Mouse (Mus musculus) Patski (cell line): ENCODE data around the gene Rbpms2. TPM values are rescaled to one million over a fixed set of nuclear protein-coding genes. Genes with fewer than 3 reads are reported as not detected.

Experiments used
- ATAC-seq: fragments of 100-300 bp; one replicate; pipeline ENCODE4 v1.8.0; 2021
- CTCF ChIA-PET: fragments of 350-600 bp; sonication (Branson Sonifier 250); formaldehyde crosslinking; loops from one replicate; lab custom pipeline; 2022; ENCODE audit warnings: inconsistent platforms; lab: Charles Lee
- POLR2A ChIA-PET: fragments of 350-600 bp; sonication (Branson Sonifier 250); formaldehyde crosslinking; loops from one replicate; lab custom pipeline; 2022; ENCODE audit warnings: antibody characterized with exemption, inconsistent platforms; lab: Charles Lee
- DNase-seq: peaks from one replicate; pipeline ENCODE4 v3.0.0-alpha.2; 2011; ENCODE audit warnings: low read depth, low spot score
- H3K27me3 ChIP-seq: fragments of 371-371 bp; one replicate; pipeline ENCODE4 v1.5.1; 2021
- CTCF ChIP-seq: fragments of 100-300 bp; IDR thresholded peaks from one replicate; pipeline ENCODE4 v1.5.1; 2021
- in situ Hi-C: fragments of 300-500 bp; cut with MboI; formaldehyde crosslinking; loops from 3 replicates; pipeline ENCODE4 v1.11.1; 2018; ENCODE audit warnings: low pct_unique_long_range_greater_than_20kb, mixed read lengths
- polyA plus RNA-seq: library from polyadenylated mRNA; unstranded; gene quantifications from one replicate; pipeline ENCODE4 v1.2.3, GENCODE M21; 2021

The Rbpms2 gene
- 53.9 TPM for polyA plus RNA-seq

DNA sequence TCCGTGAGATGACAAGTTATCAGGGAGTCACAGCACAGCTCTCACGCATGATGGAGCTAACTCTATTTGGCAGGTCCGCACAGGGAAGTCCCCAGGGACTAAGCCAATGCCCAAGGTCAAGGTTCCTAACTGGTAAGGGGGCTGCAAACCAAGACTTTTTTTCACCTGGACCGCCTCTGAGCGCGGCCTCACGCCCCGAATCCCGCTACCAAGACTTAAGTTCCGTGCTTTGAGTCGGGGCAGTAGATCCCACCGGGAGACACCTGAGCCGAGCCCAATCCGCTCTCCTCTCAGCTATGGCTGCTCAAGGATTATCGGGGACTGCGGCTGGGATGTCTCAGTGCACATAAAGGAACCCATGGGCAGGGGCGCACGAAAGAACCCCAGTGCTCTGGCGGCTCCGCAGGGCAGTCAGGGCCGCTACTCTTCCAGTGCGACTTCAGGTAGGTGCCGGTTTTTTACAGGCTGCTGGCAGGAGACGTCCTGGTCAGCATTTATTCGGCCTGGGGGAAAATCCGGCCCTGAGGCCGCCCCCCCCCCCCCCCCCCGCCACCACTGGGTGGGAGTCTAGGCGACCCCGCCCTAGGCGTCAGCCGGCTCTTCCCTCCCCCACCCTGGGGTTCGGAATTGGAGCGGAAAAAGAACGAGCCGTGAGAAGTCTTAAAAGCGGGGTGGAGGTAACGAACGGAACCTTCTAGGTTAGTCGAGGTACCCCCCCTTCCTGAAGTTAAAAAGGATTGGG, at the start of gene Rbpms2:
Rbpms2 (plus strand) TSS at position 624 of the 742 bp plus-strand sequence.
- ATAC-seq (no peak), DNase-seq (no peak)
- in situ Hi-C loops: no loop called here
- no peak for TF ChIP-seq CTCF
- ChIA-PET POLR2A (interaction anchor here (1.2 kb wide), 1 partner anchor 30 kb away, joined by 3 read pairs; no protein-coding TSS in a partner anchor), CTCF (interaction anchor here (2.5 kb wide), 1 partner anchor 23 kb away, joined by 8 read pairs; no protein-coding TSS in a partner anchor)
- H3K27me3 ChIP-seq: no peaks in the 10 kb centered on the region

DNA sequence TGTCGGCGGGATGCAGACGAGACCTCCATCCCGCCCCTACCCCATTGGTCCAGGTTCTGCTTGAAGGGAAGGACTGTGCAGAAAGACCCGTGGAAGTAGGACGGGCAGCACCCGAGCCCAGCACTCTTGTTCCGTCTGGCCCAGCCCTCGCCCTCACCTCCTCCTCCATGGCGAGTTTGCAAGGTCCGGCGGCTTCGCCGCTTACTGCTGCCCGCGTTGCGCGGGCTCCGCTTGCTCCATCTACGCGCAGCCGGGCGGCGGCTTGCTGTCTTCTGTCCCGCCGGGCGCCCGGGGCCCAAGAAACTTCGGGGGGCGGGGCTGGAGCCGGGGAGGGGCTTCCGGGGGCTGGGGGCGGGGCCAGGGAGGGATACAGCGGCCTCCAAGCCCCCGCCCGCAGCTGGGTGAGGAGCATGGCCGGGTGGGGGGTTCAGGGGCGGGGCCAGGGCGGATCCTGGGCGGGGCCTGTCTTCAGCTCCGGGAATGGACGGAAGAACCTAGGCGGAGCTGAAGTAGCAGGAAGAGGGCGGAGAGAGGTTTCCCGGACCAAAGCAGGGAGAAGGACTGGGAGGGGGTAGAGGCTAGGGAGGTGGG, 49.6 kb upstream of the Rbpms2 start, which contains the start of gene Plekho2:
Plekho2 (minus strand) TSS at position 260 of the 591 bp plus-strand sequence.
- DNase-seq (peak; percentile 75), ATAC-seq (peak; percentile 74)
- ChIA-PET POLR2A (interaction anchor here (0.7 kb wide), 1 partner anchor 31 kb away, joined by 3 read pairs; no protein-coding TSS in a partner anchor), CTCF (interaction anchor here (1.0 to 2.4 kb wide), 6 partner anchors 12 to 60 kb away, joined by 3 to 18 read pairs (median 5); partner anchors contain the start of gene Ankdd1a)
- no peak for TF ChIP-seq CTCF
- in situ Hi-C loops: loop anchor here (5.0 to 10.0 kb wide), 4 partner anchors 38 to 215 kb away; partner anchors contain the start of genes Ankdd1a and Ubap1l
- no peaks in the 10 kb centered on the region for H3K27me3 ChIP-seq

DNA sequence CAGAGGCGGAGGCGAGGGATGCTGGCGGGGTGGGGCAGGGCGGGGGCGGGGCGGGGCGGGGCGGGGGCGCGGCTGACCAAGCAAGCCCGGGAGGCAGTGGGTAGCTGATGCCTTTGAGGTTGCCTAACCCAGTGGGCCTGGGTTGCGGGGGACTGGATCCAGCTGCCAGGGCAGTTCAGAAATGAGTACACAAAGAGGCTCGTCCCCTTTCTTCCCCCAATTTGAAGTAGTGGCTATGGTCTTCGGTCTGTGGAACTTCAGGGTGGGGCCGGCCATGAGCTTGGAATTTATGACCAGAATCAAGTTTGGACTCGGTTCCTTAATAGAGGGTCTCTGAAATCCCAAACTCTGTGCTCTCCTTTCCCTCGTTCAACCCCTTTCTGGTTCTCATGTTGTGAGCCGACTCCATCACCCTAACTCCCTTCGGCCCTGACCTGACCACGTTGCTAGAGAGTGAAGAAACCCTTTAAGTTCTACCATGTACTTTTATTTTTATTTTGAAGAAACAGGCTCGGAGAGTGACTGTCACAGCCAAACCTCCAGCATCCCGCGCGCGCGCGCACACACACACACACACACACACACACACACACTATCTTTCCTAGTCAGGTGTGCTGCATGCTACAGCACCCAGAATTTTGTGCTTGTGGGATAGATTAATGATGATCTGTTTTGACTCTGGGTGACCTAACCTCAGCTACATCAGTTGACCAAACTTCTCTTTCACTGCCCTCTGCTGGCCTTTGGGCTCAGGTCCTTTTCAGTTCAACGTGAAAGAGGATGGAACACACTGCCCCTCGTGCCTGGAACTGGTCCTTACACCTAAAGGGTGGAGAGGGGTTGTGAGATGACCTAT, 48.8 kb upstream of the Rbpms2 start:
- ATAC-seq: peak; percentile 52
- TF ChIP-seq CTCF: peak; percentile 98
- ChIA-PET POLR2A (interaction anchor here (0.7 kb wide), 2 partner anchors 32 to 56 kb away, joined by 3 read pairs; no protein-coding TSS in a partner anchor), CTCF (interaction anchor here (1.0 to 2.4 kb wide), 6 partner anchors 11 to 60 kb away, joined by 3 to 18 read pairs (median 5); partner anchors contain the start of gene Ankdd1a)
- peak; percentile 76 for DNase-seq
- in situ Hi-C loops: loop anchor here (5.0 to 10.0 kb wide), 3 partner anchors 58 to 216 kb away; partner anchors contain the start of genes Ankdd1a and Ubap1l
- no peaks in the 10 kb centered on the region for H3K27me3 ChIP-seq

DNA sequence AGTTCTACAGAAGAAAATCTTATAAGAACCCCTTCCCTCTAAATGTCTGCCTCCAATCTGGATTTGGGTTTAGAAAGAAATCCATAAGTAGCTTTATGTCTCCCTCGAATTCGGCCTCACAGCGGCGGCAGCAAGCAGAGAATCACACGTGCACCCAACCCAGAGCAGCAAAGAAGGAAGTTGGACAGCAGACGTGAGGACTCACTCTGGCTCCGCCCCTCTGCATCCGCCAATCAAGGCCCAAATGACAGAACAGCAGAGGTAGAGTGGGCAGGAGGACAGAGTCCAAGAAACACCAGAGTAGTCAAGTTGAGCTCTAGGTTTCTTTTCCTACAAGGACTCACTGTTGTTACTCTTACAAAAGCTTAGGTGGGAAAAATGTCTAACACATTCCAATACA, 46.4 kb upstream of the Rbpms2 start:
- no peak for ATAC-seq
- no peak for TF ChIP-seq CTCF
- H3K27me3 ChIP-seq: no peaks in the 10 kb centered on the region
- CTCF ChIA-PET: interaction anchor here (1.1 kb wide), 1 partner anchor 64 kb away, joined by 3 read pairs; no protein-coding TSS in a partner anchor
- POLR2A ChIA-PET: no interaction called here
- no peak for DNase-seq
- in situ Hi-C loops: loop anchor here (5.0 to 10.0 kb wide), 3 partner anchors 61 to 218 kb away; partner anchors contain the start of genes Ankdd1a and Ubap1l

DNA sequence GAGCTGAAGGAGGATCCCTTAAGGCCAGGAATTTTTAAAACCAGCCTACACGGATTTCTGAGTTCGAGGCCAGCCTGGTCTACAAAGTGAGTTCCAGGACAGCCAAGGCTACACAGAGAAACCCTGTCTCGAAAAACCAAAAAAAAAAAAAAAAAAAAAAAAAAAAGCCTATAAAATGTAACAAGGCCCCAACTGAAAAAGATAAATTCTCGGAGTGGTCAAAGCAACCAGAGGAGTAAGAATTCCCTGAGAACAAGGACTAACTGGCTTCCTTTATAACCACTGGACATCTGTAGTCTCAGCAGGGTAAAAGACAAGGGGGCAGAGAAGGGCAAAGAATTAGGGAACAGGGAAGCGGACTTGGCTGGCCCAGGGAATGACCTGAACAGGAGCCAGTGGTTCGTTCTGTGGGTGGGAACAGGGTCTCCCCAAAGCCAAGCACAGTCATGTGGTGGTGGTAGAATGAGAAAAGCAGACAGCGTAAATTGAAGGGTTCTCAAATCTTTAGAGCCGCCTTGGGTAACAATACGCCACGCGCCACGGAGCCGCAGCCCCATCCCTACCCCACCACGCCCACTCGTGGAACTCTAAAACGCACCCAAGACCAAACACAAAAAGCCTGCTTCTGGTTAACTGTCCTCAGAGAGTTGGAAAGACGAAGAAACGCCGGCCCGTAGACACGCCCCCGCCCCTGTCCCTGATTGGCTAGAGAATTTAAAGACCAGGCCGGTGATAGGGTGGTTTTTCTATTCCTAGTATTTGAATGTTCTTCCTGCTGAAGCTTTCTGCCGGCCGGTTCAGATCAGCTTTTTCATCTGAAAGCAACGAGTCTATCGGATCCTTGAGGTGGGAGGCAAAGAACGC, 42.8 kb upstream of the Rbpms2 start, which contains the start of gene Pif1:
Pif1 (plus strand) TSS at position 755 of the 864 bp plus-strand sequence.
- in situ Hi-C loops: loop anchor here (10.0 kb wide), 2 partner anchors 132 to 222 kb away; partner anchors contain the start of gene Ubap1l
- POLR2A ChIA-PET: interaction anchor here (0.6 kb wide), 2 partner anchors 12 to 630 kb away, joined by 3 to 4 read pairs; no protein-coding TSS in a partner anchor
- H3K27me3 ChIP-seq: no peaks in the 10 kb centered on the region
- no peak for DNase-seq
- CTCF ChIA-PET: interaction anchor here (0.9 to 2.2 kb wide), 3 partner anchors 12 to 77 kb away, joined by 3 to 11 read pairs (median 7); no protein-coding TSS in a partner anchor
- ATAC-seq: peak; percentile 55
- no peak for TF ChIP-seq CTCF

DNA sequence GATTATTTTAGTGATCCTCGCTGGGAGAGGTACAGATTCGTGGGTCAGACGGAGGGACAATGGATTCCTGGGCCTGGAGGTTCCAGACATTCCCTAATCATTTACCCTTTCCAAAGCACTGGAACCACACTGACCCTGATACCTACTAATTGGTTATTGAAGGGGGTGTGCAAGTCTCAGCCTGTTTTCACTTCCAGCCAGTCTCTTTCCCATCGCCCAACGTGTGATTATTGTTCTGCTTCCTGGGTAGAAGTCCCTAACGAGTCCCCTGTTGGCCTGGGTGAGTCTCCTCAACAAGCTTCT, 42.2 kb upstream of the Rbpms2 start:
- ATAC-seq: no peak
- POLR2A ChIA-PET: interaction anchor here (1.7 kb wide), 1 partner anchor 151 kb away, joined by 5 read pairs; no protein-coding TSS in a partner anchor
- no peak for TF ChIP-seq CTCF

DNA sequence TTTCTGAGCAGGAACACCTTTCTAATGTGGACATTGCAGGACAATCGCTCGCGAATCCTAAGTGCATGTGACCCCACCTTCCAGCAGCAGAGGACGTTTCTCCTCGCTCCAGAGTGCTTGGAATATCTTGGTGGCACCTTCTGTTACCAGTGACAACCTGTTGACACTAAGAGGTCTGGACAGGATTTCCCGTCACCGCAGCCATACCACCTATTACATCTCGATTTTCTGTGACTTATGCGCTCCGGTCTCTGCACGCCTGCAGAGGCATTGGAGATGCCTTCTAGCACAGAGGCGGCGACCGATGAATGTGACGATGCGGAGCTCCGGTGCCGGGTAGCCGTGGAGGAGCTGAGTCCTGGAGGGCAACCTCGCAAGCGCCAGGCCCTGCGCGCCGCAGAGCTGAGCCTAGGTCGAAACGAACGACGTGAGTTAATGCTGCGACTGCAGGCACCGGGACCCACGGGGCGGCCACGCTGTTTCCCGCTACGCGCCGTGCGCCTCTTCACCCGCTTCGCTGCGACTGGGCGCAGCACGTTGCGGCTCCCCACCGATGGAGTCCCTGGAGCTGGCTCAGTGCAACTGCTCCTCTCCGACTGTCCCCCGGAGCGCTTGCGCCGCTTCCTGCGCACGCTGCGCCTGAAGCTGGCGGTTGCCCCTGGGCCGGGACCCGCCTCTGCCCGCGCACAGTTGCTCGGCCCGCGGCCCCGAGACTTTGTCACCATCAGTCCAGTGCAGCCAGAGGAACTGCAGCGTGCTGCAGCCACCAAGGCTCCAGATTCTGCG, 41.7 kb upstream of the Rbpms2 start:
- no peak for TF ChIP-seq CTCF
- in situ Hi-C loops: loop anchor here (10.0 kb wide), 2 partner anchors 133 to 223 kb away; partner anchors contain the start of gene Ubap1l
- ChIA-PET POLR2A (interaction anchor here (0.8 to 1.7 kb wide), 2 partner anchors 43 to 151 kb away, joined by 3 to 5 read pairs; no protein-coding TSS in a partner anchor), CTCF (interaction anchor here (2.0 to 2.2 kb wide), 2 partner anchors 11 to 76 kb away, joined by 7 to 11 read pairs; no protein-coding TSS in a partner anchor)
- peak; percentile 38 for ATAC-seq
- no peaks in the 10 kb centered on the region for H3K27me3 ChIP-seq
- no peak for DNase-seq

More for the DNA sequence above, 42.2 kb upstream of the Rbpms2 start:
- DNase-seq: no peak
- in situ Hi-C loops: loop anchor here (10.0 kb wide), 2 partner anchors 132 to 222 kb away; partner anchors contain the start of gene Ubap1l
- no peaks in the 10 kb centered on the region for H3K27me3 ChIP-seq
- CTCF ChIA-PET: interaction anchor here (2.0 to 2.2 kb wide), 2 partner anchors 11 to 76 kb away, joined by 7 to 11 read pairs; no protein-coding TSS in a partner anchor

DNA sequence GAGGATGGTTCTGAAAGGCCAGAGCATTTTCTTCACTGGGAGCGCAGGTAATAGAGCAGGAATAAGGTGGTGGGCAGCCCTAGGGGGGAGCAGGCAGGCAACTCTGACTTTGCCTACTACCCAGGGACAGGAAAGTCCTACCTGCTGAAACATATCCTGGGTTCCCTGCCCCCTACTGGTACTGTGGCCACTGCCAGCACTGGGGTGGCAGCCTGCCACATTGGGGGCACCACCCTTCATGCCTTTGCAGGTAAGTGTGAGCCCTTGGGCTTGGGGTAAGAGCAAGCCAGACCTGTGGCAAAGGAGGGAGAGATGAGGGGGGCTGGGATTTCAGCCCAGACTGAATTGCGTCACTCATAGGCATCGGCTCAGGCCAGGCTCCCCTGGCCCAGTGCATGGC, 40.4 kb upstream of the Rbpms2 start:
- in situ Hi-C loops: loop anchor here (10.0 kb wide), 2 partner anchors 134 to 224 kb away; partner anchors contain the start of gene Ubap1l
- no peak for TF ChIP-seq CTCF
- no peaks in the 10 kb centered on the region for H3K27me3 ChIP-seq
- ChIA-PET CTCF (no interaction called here), POLR2A (interaction anchor here (1.7 kb wide), 1 partner anchor 153 kb away, joined by 5 read pairs; no protein-coding TSS in a partner anchor)
- DNase-seq (no peak), ATAC-seq (no peak)
